Mouse (Mus musculus) forebrain, embryonic 11.5 days (tissue): ENCODE measurements around the gene Egfl6. TPM values are rescaled to one million over a fixed set of nuclear protein-coding genes. Genes with fewer than 3 reads are reported as not detected.

Experiments
- ATAC-seq: fragments of 200-750 bp; cut with Nextera tagmentation; replicated peaks from 2 replicates; pipeline ENCODE4 v1.8.0; 2017; ENCODE audit warnings: moderate TSS enrichment; ENCODE audit not compliant: low FRiP score
- DNase-seq: peaks from one replicate; pipeline ENCODE4 v3.0.0-alpha.2; 2017; ENCODE audit warnings: low spot score
- H3K27ac ChIP-seq: fragments of 300-500 bp; sonication (generic); 2 replicates; pipeline ENCODE4 v1.5.1; 2014; ENCODE audit warnings: low read depth, low read length
- H3K27me3 ChIP-seq: fragments of 300-500 bp; sonication (generic); 2 replicates; pipeline ENCODE4 v1.6.1; 2014; ENCODE audit warnings: mild to moderate bottlenecking, low read length, mixed read lengths; ENCODE audit not compliant: control insufficient read depth, insufficient read depth
- H3K36me3 ChIP-seq: fragments of 300-500 bp; sonication (generic); 2 replicates; pipeline ENCODE4 v1.6.1; 2014; ENCODE audit warnings: mild to moderate bottlenecking, low read length, moderate library complexity, mixed read lengths; ENCODE audit not compliant: control insufficient read depth, insufficient read depth
- H3K4me1 ChIP-seq: fragments of 300-500 bp; sonication (generic); replicated peaks from 2 replicates; pipeline ENCODE4 v1.6.1; 2014; ENCODE audit warnings: low read length, mixed read lengths; ENCODE audit not compliant: control insufficient read depth, insufficient read depth
- H3K4me2 ChIP-seq: fragments of 300-500 bp; sonication (generic); 2 replicates; pipeline ENCODE4 v1.6.1; 2014; ENCODE audit warnings: low read depth, mild to moderate bottlenecking, low read length, moderate library complexity, mixed read lengths; ENCODE audit not compliant: severe bottlenecking
- H3K4me3 ChIP-seq: fragments of 300-500 bp; sonication (generic); 2 replicates; pipeline ENCODE4 v1.5.1; 2014; ENCODE audit warnings: low read depth, low read length
- H3K9ac ChIP-seq: fragments of 300-500 bp; sonication (generic); 2 replicates; pipeline ENCODE4 v1.6.1; 2014; ENCODE audit warnings: low read length
- H3K9me3 ChIP-seq: fragments of 300-500 bp; sonication (generic); 2 replicates; pipeline ENCODE4 v1.6.1; 2016; ENCODE audit warnings: low read length, mixed read lengths; ENCODE audit not compliant: control insufficient read depth
- WGBS: fragments of 180-500 bp; shearing (Covaris S2); extraction: QIAGEN DNeasy Blood & Tissue Kit; methylation state at CpG from one replicate; pipeline ENCODE4 v1.1.7; 2014; 5-methylcytosine and 5-hydroxymethylcytosine counted together
- polyA plus RNA-seq: library from polyadenylated mRNA; unstranded; fragments of >200 nt; fragmentation: Nextera tagmentation; extraction: Ambion mirVana; gene quantifications from 2 replicates; pipeline ENCODE4 v1.2.1, GENCODE M21; 2014

Gene Egfl6
- polyA plus RNA-seq, 1 experiment from 2014 or later = 7.5 TPM

DNA sequence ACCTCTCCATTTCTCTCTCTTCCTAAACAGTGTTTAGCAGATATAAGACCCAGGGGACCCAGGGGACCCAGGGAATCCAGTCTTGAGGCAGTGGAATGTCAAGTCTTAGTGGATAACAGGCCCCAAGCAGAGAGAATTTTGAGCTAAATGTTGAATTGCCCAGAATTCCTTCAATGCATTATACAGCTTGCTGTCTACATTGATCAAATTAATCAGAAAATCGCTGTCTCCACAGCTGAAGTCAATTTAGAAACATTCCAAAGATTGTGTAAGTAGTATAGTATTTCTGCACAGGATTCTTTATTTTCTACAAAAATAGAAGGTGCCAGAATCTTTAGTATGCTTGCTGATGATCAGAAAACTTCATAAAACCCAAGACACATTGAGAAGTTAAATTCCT, 9.4 kb downstream of the Egfl6 start:
- DNase-seq (no peak), ATAC-seq (no peak)
- Histone ChIP-seq H3K9me3 (no peaks in the 10 kb centered on the region), H3K4me1 (no peaks in the 10 kb centered on the region), H3K9ac (no peak overlapping the region), H3K4me2 (no peak overlapping the region), H3K27me3 (peaks cover 2% of the 10 kb centered on the region; the same call in 1 of the 2 replicates), H3K27ac (no peak overlapping the region), H3K4me3 (no peak overlapping the region), H3K36me3 (no peaks in the 10 kb centered on the region)
- 67% methylated on average over 1 of the region's 1 CpGs for WGBS

DNA sequence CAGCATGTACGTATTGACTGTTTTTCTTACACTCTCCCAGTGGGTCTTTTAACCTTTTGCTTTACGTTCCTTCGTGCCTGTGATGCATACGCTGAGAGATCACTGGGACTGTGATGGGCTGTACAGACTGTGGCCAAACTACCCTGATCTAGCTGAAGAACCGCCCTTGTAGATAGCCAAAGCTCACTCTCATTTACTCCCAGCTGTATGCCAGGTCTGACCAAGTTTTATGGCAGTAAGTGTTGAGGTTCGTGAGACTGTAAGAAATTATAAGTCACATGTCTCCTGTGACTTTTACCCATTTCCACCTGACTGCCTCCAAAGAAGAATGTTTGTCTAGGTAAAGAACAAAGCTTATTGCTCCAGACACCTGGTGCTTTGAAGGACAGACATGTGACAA, 19.5 kb downstream of the Egfl6 start:
- DNase-seq = no peak
- no peaks in the 10 kb centered on the region for H3K4me1 ChIP-seq
- no peak overlapping the region for H3K4me3 ChIP-seq
- H3K27me3 ChIP-seq = no peaks in the 10 kb centered on the region; the same call in 1 of the 2 replicates
- H3K27ac ChIP-seq = no peak overlapping the region
- 85% methylated on average over 6 of the region's 6 CpGs for WGBS
- no peaks in the 10 kb centered on the region for H3K36me3 ChIP-seq
- no peak overlapping the region for H3K4me2 ChIP-seq
- no peak for ATAC-seq
- no peak overlapping the region for H3K9ac ChIP-seq
- no peaks in the 10 kb centered on the region for H3K9me3 ChIP-seq

DNA sequence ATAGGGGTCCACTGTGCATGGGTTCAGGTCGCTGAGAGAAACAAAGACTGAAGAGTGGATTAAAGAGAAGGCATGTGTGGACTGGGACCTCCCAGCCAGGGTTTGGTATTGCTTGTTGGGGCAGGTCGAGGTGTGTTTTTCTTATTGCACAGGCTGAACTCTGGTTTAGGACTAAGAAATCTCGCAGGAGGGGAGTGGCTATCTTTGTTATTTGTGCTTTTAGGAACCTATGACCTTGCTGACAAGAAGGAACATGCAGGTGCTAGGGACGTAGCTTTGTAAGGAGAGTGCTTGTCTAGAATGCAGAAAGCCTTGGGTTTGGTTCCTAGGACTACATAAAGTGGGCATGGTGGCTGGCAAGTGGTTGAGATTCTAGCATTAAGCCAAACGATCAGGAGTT, 20.1 kb downstream of the Egfl6 start:
- Histone ChIP-seq H3K27ac (no peak overlapping the region), H3K4me2 (no peak overlapping the region), H3K27me3 (no peaks in the 10 kb centered on the region; the same call in 1 of the 2 replicates), H3K9ac (no peak overlapping the region), H3K4me1 (no peaks in the 10 kb centered on the region), H3K36me3 (no peaks in the 10 kb centered on the region), H3K9me3 (no peaks in the 10 kb centered on the region), H3K4me3 (no peak overlapping the region)
- no peak for ATAC-seq
- DNase-seq = no peak
- WGBS = 82% methylated on average over 5 of the region's 5 CpGs

DNA sequence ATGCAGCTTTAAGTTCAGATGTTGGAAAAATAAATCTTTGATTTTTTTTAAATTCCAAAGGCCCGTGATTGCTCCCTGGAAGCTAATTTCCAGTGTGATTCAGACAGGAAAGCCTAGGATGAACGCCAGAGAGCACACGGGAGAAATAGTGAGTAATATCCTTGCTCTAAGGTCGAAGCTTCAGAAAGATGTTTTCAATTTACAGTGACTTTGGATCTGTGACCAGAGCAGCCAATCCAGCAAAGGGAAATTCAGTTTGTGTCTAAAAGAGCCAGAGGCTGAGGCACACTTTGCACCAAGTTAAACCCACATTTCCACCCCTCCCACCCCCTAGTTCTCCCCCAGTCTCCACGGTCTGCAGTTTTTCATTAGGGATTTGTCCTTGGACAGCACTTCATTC, 20.6 kb downstream of the Egfl6 start:
- WGBS = 68% methylated on average over 5 of the region's 5 CpGs
- no peak overlapping the region for H3K4me2 ChIP-seq
- DNase-seq (no peak), ATAC-seq (no peak)
- H3K9ac ChIP-seq = no peak overlapping the region
- no peaks in the 10 kb centered on the region for H3K4me1 ChIP-seq
- H3K27ac ChIP-seq = no peak overlapping the region
- no peak overlapping the region for H3K4me3 ChIP-seq
- no peaks in the 10 kb centered on the region for H3K9me3 ChIP-seq
- H3K27me3 ChIP-seq = no peaks in the 10 kb centered on the region; the same call in 1 of the 2 replicates
- no peaks in the 10 kb centered on the region for H3K36me3 ChIP-seq

DNA sequence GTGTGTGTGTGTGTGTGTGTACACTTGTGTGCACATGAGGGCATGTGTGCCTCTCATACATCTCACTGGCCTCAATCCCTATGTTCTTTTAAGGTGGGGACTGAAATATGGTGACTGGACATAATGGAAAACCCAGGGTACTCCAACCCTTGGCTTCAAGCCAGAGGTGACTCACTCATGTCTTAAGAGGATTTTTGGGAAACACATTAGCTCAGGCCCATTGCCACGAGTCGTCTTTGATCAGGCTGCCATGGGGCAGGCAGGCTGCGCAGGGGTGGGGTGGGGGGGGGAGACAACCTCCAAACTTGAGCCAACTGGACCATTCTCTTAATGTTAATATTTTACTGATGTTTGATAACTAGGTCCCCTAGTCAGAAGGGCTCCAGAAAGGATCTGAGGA, 26.2 kb downstream of the Egfl6 start:
- ATAC-seq = no peak
- H3K9ac ChIP-seq = no peak overlapping the region
- no peak overlapping the region for H3K4me2 ChIP-seq
- no peaks in the 10 kb centered on the region; the same call in 1 of the 2 replicates for H3K27me3 ChIP-seq
- no peaks in the 10 kb centered on the region for H3K9me3 ChIP-seq
- no peaks in the 10 kb centered on the region for H3K4me1 ChIP-seq
- no peak overlapping the region for H3K4me3 ChIP-seq
- no peaks in the 10 kb centered on the region for H3K36me3 ChIP-seq
- no peak overlapping the region for H3K27ac ChIP-seq
- DNase-seq = no peak
- WGBS = 93% methylated on average over 3 of the region's 3 CpGs

DNA sequence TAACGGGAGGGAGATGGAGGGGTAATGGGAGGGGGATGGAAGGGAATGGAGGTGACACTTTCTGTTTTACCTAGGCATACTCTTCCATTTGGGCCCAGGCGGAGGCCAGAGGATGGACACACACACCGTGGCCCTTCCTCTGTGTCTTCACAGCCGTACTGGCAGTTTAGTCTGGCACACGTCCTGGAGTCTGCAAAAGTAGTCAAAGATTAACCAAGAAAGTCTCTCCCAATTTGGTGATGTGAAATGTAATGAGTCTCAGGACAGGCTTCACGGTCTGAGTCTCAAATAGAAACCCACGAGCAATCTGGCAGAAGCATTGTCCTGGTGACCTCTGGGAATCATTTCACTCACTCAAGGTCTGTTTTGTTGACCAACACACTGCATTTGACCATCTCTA, 33.2 kb downstream of the Egfl6 start:
- H3K27ac ChIP-seq = no peak overlapping the region
- no peaks in the 10 kb centered on the region for H3K4me1 ChIP-seq
- ATAC-seq = no peak
- 90% methylated on average over 7 of the region's 7 CpGs for WGBS
- H3K9ac ChIP-seq = no peak overlapping the region
- no peaks in the 10 kb centered on the region; the same call in 1 of the 2 replicates for H3K27me3 ChIP-seq
- H3K4me3 ChIP-seq = no peak overlapping the region
- H3K9me3 ChIP-seq = no peaks in the 10 kb centered on the region
- no peaks in the 10 kb centered on the region for H3K36me3 ChIP-seq
- no peak for DNase-seq
- no peak overlapping the region for H3K4me2 ChIP-seq

DNA sequence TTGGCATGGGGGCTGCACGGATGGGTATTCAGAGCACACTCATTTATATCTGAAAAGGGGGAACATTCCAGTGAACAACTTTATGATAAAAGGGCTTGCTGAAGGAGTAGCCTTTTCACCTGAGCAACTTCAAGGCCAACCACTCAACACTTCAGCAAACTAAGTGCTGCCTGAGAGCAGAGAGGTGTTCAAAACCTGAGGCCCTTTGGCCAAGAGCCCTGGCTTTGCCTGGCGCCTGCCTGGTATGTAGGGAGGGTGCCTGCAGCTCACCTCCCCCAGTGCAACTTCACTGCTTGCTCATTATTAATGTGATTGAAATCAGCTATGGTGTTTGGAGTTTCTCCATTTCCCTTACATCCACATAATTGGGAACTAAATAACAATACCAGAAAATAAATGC, 39.0 kb downstream of the Egfl6 start:
- H3K4me2 ChIP-seq = no peak overlapping the region
- no peak for ATAC-seq
- H3K4me1 ChIP-seq = no peaks in the 10 kb centered on the region
- H3K27ac ChIP-seq = no peak overlapping the region
- no peaks in the 10 kb centered on the region for H3K36me3 ChIP-seq
- H3K9me3 ChIP-seq = no peaks in the 10 kb centered on the region
- no peak overlapping the region for H3K4me3 ChIP-seq
- 75% methylated on average over 2 of the region's 2 CpGs for WGBS
- H3K27me3 ChIP-seq = 0 out of 2 replicates have a peak, but pooled peaks cover 2% of the 10 kb centered on the region
- H3K9ac ChIP-seq = no peak overlapping the region
- no peak for DNase-seq

DNA sequence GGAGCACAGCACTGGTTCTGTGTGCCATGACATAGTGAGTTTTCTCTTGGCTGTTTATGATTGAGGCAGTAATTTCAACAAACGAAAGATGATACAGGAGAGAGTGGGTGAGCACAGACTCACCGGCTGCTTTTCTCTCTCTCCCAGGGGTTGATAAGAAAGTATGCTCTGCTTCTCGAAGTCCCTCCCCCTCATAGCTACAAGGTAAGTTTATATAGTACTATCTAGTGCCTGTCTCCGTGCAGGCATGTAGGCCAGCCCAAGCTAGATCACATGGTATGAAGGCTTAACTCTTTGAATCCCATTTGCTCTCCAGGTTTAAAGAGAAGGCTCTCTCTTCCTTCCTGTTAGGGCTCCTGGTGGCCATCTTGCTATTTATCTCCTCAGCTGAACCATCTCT, 50.4 kb downstream of the Egfl6 start:
- Histone ChIP-seq H3K9ac (no peak overlapping the region), H3K27ac (no peak overlapping the region), H3K4me2 (no peak overlapping the region), H3K4me3 (no peak overlapping the region), H3K36me3 (no peaks in the 10 kb centered on the region), H3K4me1 (no peaks in the 10 kb centered on the region), H3K27me3 (peaks cover 2% of the 10 kb centered on the region; the same call in 1 of the 2 replicates), H3K9me3 (no peaks in the 10 kb centered on the region)
- ATAC-seq (no peak), DNase-seq (no peak)
- WGBS = 79% methylated on average over 4 of the region's 4 CpGs

DNA sequence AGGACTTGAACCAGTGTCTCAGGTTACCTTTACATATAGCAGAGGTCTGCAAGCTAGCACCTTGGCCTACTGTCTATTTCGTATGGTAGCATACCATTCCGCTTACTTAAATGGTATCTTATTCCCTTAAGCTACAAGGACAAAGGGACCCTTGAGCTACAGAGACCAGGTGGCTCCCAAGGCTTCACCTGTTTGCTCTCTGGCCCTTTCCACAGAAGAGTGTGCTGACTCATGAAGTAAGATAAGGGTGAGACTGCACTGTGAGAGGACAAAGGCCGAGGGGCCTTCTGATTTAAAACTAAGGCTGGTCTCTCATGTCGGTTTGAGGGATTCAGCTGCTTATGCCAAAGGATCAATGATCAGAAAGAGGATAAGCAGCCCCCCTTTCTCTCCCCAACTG, 52.1 kb downstream of the Egfl6 start:
- Histone ChIP-seq H3K9me3 (no peaks in the 10 kb centered on the region), H3K27ac (no peak overlapping the region), H3K36me3 (no peaks in the 10 kb centered on the region), H3K4me2 (no peak overlapping the region), H3K4me1 (no peaks in the 10 kb centered on the region), H3K27me3 (peaks cover 2% of the 10 kb centered on the region; the same call in 1 of the 2 replicates), H3K4me3 (no peak overlapping the region), H3K9ac (no peak overlapping the region)
- no peak for ATAC-seq
- 84% methylated on average over 4 of the region's 4 CpGs for WGBS
- no peak for DNase-seq
